Mouse (Mus musculus) adrenal gland, adult 2 months (tissue): ENCODE data around the gene Hdx. TPM values are rescaled to one million over a fixed set of nuclear protein-coding genes. Genes with fewer than 3 reads are reported as not detected.

Experiments used
- DNase-seq: peaks from one replicate; pipeline ENCODE4 v3.0.0; 2021
- long read RNA-seq: library from polyadenylated mRNA; stranded (forward); transcript quantifications from one replicate; pipeline ENCODE4 v2.0.0, GENCODE M21; 2021
- polyA plus RNA-seq: library from polyadenylated mRNA; depleted of rRNA; stranded (reverse); fragments of >200 nt; gene quantifications from 2 replicates; pipeline ENCODE4 v1.2.3, GENCODE M21; 2012; rRNA removed
- total RNA-seq, 2 experiments: library from RNA; stranded (reverse); gene quantifications; 2 replicates each; pipeline ENCODE4 v1.2.3; 2021

Hdx gene
- total RNA-seq = 1 to 10 TPM; 1.0 to 1.1 TPM
- 0.22 and 0.27 TPM in 2 replicates for polyA plus RNA-seq
- long read RNA-seq = 0 reads

DNA sequence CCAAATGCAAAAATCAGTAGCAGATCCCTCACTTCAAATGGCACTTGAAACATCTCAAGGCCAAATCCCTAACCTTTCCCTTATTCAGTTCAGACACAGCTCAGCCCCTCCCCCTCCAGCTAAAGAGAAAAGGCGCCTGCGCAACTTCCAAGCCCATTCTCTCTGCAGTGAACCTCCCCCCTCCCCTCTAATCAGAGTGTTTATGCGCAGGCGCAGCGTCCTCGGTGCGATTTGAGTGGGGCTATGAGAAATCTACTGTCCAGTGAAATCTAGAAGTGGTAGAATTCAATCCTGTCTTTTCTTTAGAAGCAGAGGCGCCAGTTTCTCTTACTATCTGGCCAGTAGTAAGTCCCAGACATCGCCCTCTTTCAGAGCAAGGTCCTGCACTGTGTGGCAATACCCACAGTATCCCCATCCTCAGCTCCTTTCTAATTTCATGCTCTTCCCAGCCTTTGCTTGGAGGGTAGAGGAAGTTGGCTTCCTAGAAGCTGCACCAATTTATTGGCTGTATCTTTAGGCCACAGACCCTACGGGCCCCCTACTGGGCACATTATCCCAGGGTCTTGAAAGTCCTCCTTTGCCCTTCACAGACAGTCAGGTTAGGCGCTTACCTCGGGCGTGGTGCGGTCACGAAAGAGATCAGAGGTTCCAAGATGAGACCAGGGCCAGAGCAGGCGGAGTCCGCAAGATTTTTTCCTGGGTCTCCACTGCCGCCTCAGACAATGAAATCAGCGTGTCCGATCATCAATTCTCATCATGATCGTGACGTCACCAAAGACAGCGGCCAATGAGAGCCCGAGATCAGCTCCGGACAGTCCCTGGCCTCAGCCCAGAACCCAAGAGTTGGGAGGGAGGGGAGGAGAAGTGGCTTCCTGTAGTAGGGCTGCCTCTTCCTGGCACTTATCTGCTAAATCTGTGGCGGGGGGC, at the start of gene Hdx:
Hdx (minus strand) TSS at position 724 of the 927 bp plus-strand sequence.
- peak; percentile 69 for DNase-seq

DNA sequence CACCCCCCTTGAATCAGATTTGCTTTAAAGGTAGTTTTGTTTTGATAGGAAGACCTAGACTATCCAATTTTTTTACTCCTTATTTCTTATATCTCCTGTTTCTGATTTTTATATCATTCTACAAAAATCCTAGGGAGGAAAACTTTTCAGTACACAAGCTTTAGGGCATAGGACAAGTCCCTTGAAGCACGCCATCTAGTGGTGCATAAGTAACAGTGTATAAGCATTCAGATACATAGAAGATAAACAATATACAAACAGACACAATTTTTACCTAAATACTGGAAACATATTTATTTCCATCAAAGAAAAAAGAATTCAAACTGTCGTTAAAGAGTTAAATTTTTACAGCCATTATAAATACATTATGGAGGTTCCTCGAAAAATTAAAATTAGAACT, 11.2 kb downstream of the Hdx start:
- DNase-seq = no peak

DNA sequence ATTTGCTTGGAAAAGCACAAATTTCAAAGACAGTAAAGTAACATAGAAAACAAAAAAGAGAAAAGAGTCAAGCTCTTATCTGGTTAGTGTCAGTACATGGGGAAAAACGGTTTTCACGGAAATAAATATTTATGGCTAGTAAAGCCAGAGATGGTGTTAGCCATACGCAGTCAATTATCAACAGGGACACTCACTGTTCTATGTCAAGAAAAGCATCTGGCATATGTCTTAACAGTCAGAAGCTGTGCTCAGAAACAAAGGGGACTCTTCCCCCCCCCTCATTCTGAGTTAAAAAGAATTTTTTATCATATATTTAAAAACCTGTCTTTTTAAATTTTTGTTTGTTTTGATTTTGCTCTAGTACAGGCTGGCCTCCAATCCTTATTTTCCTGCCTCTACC, 25.2 kb downstream of the Hdx start:
- DNase-seq = no peak

DNA sequence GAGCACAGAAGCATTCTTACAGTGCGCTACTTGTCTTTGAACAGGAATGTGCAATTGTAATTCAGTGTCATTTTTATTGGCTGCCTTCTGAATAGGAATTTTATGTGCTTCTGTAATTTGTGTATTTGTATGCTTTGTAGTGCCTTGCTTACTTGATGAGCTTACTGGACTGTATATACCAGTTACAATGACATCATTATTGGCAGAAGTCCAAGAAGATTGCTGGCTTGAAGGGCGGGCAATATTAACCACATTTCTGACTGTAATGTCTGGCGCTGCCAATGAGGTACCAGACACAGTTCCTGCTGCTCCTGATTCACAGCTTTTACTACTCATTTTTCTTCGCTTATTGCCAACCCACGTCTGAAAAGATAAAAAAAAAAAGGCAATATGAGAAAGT, 36.5 kb downstream of the Hdx start:
- no peak for DNase-seq

DNA sequence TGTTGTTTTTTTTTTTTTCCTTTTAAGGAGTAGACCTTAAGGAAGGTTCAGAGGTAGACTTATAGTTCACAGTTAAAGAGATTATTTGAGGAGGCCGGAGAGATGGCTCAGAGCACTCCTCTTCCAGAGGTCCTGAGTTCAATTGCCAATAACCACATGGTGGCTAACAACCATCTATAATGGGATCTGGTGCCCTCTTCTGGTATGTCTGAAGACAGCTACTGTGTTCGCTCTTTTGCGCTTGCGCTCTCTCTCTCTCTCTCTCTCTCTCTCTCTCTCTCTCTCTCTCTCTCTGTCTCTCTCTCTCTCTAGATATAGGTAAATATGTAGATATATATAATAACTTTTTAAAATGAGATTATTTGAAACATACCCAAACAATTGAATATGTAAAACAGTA, 38.2 kb downstream of the Hdx start:
- DNase-seq = no peak

DNA sequence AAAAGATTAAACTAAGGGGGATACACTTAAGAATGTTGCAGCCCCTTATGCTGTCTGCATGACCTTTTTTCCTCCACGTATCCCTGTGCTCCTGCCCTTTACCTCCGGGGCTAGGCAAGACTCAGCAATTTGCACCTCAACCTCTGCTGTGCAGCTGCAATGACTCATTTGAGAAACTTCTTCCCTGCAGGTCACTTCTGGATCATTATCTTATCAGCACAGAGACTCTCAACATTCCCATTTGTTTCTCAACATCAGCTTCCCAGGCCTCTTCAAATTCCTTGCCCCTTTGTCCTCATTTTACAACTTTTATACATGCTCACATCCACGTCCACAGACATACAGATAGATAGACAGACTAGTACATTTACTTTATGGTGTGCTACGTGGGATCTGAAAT, 51.9 kb downstream of the Hdx start:
- DNase-seq = no peak

DNA sequence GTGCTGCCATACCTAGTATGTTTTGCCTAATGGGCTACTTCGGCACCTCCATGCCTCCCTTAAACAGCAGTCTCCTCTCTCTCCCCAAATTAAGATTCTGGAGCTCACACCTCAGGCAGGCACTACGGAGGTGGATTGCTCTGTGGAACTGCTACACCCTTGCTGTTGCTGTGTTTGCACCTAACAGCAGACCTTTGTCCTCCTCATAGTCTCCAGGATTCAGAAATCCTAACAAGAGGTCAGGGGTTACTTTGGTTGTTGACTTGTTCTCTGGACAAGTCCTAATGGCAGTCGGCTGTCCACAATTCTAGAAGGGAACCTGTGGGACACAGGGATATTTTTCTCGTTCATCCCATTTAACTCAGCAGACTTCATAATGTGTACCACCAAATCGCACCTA, 56.3 kb downstream of the Hdx start:
- DNase-seq = no peak

DNA sequence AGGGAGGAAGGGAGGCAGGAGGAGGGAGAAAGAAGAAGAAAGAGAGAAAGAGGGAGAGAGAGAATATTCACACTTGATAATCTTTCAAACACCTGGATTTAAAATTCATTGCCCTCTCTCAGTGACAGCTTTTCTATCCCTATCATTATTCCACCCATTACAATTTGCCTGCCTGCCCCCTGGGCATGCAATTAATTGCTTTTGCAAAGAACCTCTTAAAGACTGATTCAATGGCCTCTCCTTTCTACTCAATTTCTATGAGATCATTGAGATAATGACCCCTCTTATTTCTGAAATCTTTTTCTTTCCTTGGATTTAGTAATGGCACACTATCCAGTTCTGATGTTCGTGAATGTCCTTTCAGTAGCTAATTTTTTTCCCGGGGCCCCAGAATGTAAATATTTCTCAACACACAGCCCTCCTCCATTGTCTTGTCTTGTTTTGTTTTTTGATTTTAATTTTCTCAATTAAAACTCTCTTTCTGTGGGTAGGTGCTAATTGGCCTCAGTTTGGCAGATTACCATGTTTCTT, 99.2 kb downstream of the Hdx start:
- DNase-seq = no peak

DNA sequence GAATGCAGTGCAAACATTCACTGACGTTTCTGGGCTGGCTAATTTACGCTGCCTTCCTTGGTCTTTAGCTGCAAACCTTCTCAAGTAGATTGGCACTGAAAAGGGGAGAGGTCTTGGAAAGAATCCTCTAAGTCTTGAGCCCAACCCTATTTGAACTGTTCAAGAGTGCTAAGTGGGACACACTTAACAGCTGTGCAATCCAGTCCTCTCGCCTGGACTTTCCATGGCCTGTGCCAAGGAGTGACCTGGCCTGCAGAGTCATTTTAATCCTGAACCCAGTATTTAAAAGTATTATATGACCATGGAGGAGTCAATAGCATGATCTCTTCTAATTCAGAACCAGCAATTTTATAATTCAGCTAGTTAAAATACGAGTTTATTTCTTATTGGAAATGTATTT, 109.3 kb downstream of the Hdx start:
- no peak for DNase-seq

DNA sequence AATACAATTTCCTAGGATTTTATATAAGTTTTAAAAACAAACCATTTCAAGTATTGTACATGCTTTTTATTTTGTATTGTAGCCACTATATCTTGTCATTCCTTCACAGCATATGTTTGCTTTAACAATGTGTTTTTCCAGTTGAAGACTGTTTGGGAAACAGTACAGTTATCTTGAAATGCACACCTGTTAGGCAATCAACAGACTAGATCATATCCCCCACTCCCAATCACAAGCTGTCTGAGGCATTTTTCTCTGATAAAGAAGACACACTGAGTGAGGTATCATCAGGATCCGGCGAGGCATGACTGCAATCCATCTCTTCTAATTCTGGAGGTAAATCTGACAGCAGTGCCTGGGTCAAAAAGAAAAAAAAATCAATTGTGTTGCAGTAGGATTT, 119.8 kb downstream of the Hdx start:
- no peak for DNase-seq

DNA sequence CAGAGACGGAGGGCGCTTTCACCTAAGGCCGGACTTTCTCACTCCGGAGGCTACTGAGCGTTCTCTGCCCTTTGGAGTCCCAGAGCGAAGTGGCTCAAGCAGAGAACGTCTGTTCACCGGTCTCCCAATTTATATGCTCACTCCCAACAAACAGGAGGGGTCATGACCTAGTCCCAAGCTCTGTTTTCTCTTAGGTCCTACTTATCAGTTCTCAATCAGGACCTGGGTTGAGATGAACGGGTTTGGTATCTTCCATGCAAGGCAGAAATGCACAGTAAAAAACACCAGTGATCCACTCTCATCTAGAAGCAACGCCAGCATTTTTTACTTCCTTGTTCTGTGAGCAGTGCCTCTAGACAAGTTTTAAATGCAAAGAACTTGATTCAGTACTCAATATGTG, 159.0 kb downstream of the Hdx start, which contains the start of gene Rps6ka6:
Rps6ka6 (minus strand) TSS at position 101 of the 400 bp plus-strand sequence.
- no peak for DNase-seq

Other genes starting within 250 kb of the Hdx start
- gene Rps6ka6, start 159.1 kb downstream of the Hdx start, total RNA-seq = 1 to 10 TPM; 1.4 to 2.4 TPM
- 0.15 TPM in 1 of 2 replicates, not detected in the other for gene Rps6ka6, start 159.1 kb downstream of the Hdx start, polyA plus RNA-seq
- gene Gm45194, start 194.3 kb upstream of the Hdx start, total RNA-seq = 1 to 10 TPM; 4.2 to 4.3 TPM
- not detected in 2 replicates for gene Gm45194, start 194.3 kb upstream of the Hdx start, polyA plus RNA-seq